Mouse (Mus musculus): ENCODE results near the gene Gabarapl2. TPM values are rescaled to one million over a fixed set of nuclear protein-coding genes. Genes with fewer than 3 reads are reported as not detected.

Gene Gabarapl2
- polyA plus RNA-seq (2015; fragmentation: Nextera tagmentation; extraction: Ambion mirVana) = 287 and 320 TPM in 2 replicates

GRCm38 (mm10) chr8:111940171-111941100 lies at the start of gene Gabarapl2:
TSS of gene Gabarapl2 (plus strand) at chr8:111940703.
- peak within 1 kb of the TSS; percentile 81 for H3K4me2 ChIP-seq (replicated peaks; ENCODE audit: low read depth, low read length)
- WGBS = 2% methylated on average over 63 of the region's 65 CpGs
- 0 out of 2 replicates have a peak, but pooled peaks have one; percentile 11 for TF ChIP-seq CTCF (IDR thresholded peaks at IDR 0.05)
- TF ChIP-seq EP300 (IDR thresholded peaks at IDR 0.05) = no peak

GRCm38 (mm10) chr8:111890911-111891303 lies 49.6 kb upstream of the Gabarapl2 start:
- Histone ChIP-seq H3K36me3 (ENCODE audit: insufficient read depth, low read length) (no peaks in the 10 kb centered on the region), H3K9me3 (ENCODE audit: low read length) (no peaks in the 10 kb centered on the region), H3K27me3 (replicated peaks; ENCODE audit: insufficient read depth, low read length) (peaks cover 14% of the 10 kb centered on the region), H3K27ac (ENCODE audit: low read length) (peak overlapping the region; percentile 47; the same call in 1 of the 2 replicates), H3K4me1 (ENCODE audit: insufficient read depth, low read depth, low read length) (peaks cover 11% of the 10 kb centered on the region; the same call in 1 of the 2 replicates), H3K4me3 (ENCODE audit: low read depth, low read length) (no peak overlapping the region), H3K9ac (replicated peaks; ENCODE audit: low read depth) (no peak overlapping the region), H3K4me2 (replicated peaks; ENCODE audit: low read depth, low read length) (0 out of 2 replicates have a peak overlapping the region, but pooled peaks have one; percentile 34)
- TF ChIP-seq EP300 (IDR thresholded peaks at IDR 0.05) = peak; percentile 61; the same call in 1 of the 2 replicates
- TF ChIP-seq CTCF (IDR thresholded peaks at IDR 0.05) = no peak
- peak; percentile 78 for DNase-seq (ENCODE audit: low spot score)
- 62% methylated on average over 6 of the region's 6 CpGs for WGBS
- peak; percentile 72 for ATAC-seq

More at GRCm38 (mm10) chr8:111940171-111941100, at the start of gene Gabarapl2:
- Histone ChIP-seq H3K9ac (replicated peaks; ENCODE audit: low read depth) (peak within 1 kb of the TSS; percentile 92), H3K9me3 (ENCODE audit: low read length) (no peaks in the 10 kb centered on the region), H3K36me3 (ENCODE audit: insufficient read depth, low read length) (0 out of 2 replicates have a peak, but pooled peaks cover 5% of the 10 kb centered on the region), H3K4me1 (ENCODE audit: insufficient read depth, low read depth, low read length) (peaks cover 15% of the 10 kb centered on the region; the same call in 1 of the 2 replicates), H3K4me3 (ENCODE audit: low read depth, low read length) (peak within 1 kb of the TSS; percentile 86), H3K27me3 (replicated peaks; ENCODE audit: insufficient read depth, low read length) (no peaks in the 10 kb centered on the region), H3K27ac (ENCODE audit: low read length) (peak within 1 kb of the TSS; percentile 84)
- ATAC-seq (peak; percentile 98), DNase-seq (ENCODE audit: low spot score) (peak; percentile 99)

- Histone ChIP-seq H3K36me3 (ENCODE audit: insufficient read depth, low read length) (no peaks in the 10 kb centered on the region), H3K4me1 (ENCODE audit: insufficient read depth, low read depth, low read length) (peaks cover 11% of the 10 kb centered on the region; the same call in 1 of the 2 replicates), H3K9ac (replicated peaks; ENCODE audit: low read depth) (no peak overlapping the region), H3K27me3 (replicated peaks; ENCODE audit: insufficient read depth, low read length) (peaks cover 14% of the 10 kb centered on the region), H3K9me3 (ENCODE audit: low read length) (no peaks in the 10 kb centered on the region), H3K27ac (ENCODE audit: low read length) (peak overlapping the region; percentile 57), H3K4me2 (replicated peaks; ENCODE audit: low read depth, low read length) (no peak overlapping the region), H3K4me3 (ENCODE audit: low read depth, low read length) (no peak overlapping the region)
- WGBS = 3% methylated on average over 8 of the region's 8 CpGs
- TF ChIP-seq CTCF (IDR thresholded peaks at IDR 0.05) (no peak), EP300 (IDR thresholded peaks at IDR 0.05) (peak; percentile 11; the same call in 1 of the 2 replicates)
- ATAC-seq = peak; percentile 16; the same call in 1 of the 2 replicates
- peak; percentile 59 for DNase-seq (ENCODE audit: low spot score)
These were observed 48.5 kb upstream of the Gabarapl2 start for GRCm38 (mm10) chr8:111891983-111892382.

GRCm38 (mm10) chr8:111892615-111893014 lies 47.9 kb upstream of the Gabarapl2 start:
- no peaks in the 10 kb centered on the region for H3K36me3 ChIP-seq (ENCODE audit: insufficient read depth, low read length)
- H3K9me3 ChIP-seq (ENCODE audit: low read length) = no peaks in the 10 kb centered on the region
- ATAC-seq (no peak), DNase-seq (ENCODE audit: low spot score) (no peak)
- no peak for TF ChIP-seq EP300 (IDR thresholded peaks at IDR 0.05)
- no peak for TF ChIP-seq CTCF (IDR thresholded peaks at IDR 0.05)
- H3K4me3 ChIP-seq (ENCODE audit: low read depth, low read length) = no peak overlapping the region
- peak overlapping the region; percentile 57; the same call in 1 of the 2 replicates for H3K27ac ChIP-seq (ENCODE audit: low read length)
- H3K4me1 ChIP-seq (ENCODE audit: insufficient read depth, low read depth, low read length) = peaks cover 11% of the 10 kb centered on the region; the same call in 1 of the 2 replicates
- H3K27me3 ChIP-seq (replicated peaks; ENCODE audit: insufficient read depth, low read length) = peaks cover 14% of the 10 kb centered on the region
- H3K4me2 ChIP-seq (replicated peaks; ENCODE audit: low read depth, low read length) = no peak overlapping the region
- 35% methylated on average over 5 of the region's 5 CpGs for WGBS
- no peak overlapping the region for H3K9ac ChIP-seq (replicated peaks; ENCODE audit: low read depth)

- TF ChIP-seq EP300 (IDR thresholded peaks at IDR 0.05) (no peak), CTCF (IDR thresholded peaks at IDR 0.05) (peak; percentile 62)
- H3K27me3 ChIP-seq (replicated peaks; ENCODE audit: insufficient read depth, low read length) = peaks cover 8% of the 10 kb centered on the region
- ATAC-seq (no peak), DNase-seq (ENCODE audit: low spot score) (no peak)
- H3K9ac ChIP-seq (replicated peaks; ENCODE audit: low read depth) = no peak overlapping the region
- no peak overlapping the region for H3K27ac ChIP-seq (ENCODE audit: low read length)
- no peaks in the 10 kb centered on the region for H3K9me3 ChIP-seq (ENCODE audit: low read length)
- H3K4me1 ChIP-seq (ENCODE audit: insufficient read depth, low read depth, low read length) = peaks cover 8% of the 10 kb centered on the region; the same call in 1 of the 2 replicates
- H3K4me3 ChIP-seq (ENCODE audit: low read depth, low read length) = no peak overlapping the region
- no peak overlapping the region for H3K4me2 ChIP-seq (replicated peaks; ENCODE audit: low read depth, low read length)
- H3K36me3 ChIP-seq (ENCODE audit: insufficient read depth, low read length) = no peaks in the 10 kb centered on the region
- 89% methylated on average over 7 of the region's 7 CpGs for WGBS
These were observed 45.5 kb upstream of the Gabarapl2 start for GRCm38 (mm10) chr8:111894955-111895354.

- 32% methylated on average over 10 of the region's 10 CpGs for WGBS
- TF ChIP-seq EP300 (IDR thresholded peaks at IDR 0.05) (no peak), CTCF (IDR thresholded peaks at IDR 0.05) (no peak)
- peak; percentile 55 for ATAC-seq
These were observed 41.9 kb upstream of the Gabarapl2 start for GRCm38 (mm10) chr8:111898586-111898985.

More at GRCm38 (mm10) chr8:111898586-111898985, 41.9 kb upstream of the Gabarapl2 start:
- H3K9me3 ChIP-seq (ENCODE audit: low read length) = no peaks in the 10 kb centered on the region
- H3K4me3 ChIP-seq (ENCODE audit: low read depth, low read length) = no peak overlapping the region
- H3K4me1 ChIP-seq (ENCODE audit: insufficient read depth, low read depth, low read length) = no peaks in the 10 kb centered on the region
- no peak overlapping the region for H3K9ac ChIP-seq (replicated peaks; ENCODE audit: low read depth)
- no peak for DNase-seq (ENCODE audit: low spot score)
- no peaks in the 10 kb centered on the region for H3K27me3 ChIP-seq (replicated peaks; ENCODE audit: insufficient read depth, low read length)
- H3K36me3 ChIP-seq (ENCODE audit: insufficient read depth, low read length) = no peaks in the 10 kb centered on the region
- no peak overlapping the region for H3K27ac ChIP-seq (ENCODE audit: low read length)
- H3K4me2 ChIP-seq (replicated peaks; ENCODE audit: low read depth, low read length) = no peak overlapping the region

Data from lung, postnatal 0 days (tissue).